Mouse (Mus musculus): ENCODE measurements at regions not wholly inside any gene's neighbourhood (a gene's known extent, or its start where the extent isn't known, plus 50 kb on each side); places are given as distances from the start of the nearest gene placed in this dataset.

DNA sequence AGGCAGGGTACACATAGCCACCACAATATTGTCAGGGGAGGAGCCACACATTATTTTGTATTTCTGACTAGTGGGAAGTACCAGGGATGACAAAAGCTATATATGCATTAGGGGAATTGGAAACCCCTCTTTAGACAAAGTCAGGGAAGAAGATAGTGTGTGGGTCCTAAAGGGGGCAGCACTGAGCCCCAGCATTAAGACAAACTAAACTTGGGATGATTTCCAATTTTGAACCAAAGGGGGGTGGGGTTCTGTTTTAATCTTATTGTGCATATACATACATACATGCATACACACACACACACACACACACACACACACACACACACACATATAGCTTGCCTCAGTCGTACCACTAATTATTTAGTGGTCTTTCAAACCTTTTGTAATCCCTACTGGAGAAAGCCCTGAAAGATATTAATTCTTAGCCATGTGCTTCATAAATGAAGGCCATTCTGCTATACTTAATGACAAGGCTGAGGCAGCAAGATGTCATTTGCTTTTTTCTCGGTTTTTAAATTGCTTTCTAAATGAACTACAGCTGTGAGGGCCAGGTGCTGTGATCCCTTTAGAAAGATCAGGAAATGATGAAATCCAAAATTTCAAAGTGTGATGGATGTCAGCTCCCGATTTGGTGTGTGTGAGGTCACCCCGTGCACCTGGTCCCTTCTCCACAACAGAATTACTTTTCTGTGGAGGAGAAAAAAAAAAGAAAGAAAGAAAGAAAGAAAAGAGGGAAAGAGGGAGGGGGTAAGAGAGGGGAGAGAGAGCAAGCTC is 523.5 kb downstream of the Rnf144a start:
- no peak for DNase-seq

DNA sequence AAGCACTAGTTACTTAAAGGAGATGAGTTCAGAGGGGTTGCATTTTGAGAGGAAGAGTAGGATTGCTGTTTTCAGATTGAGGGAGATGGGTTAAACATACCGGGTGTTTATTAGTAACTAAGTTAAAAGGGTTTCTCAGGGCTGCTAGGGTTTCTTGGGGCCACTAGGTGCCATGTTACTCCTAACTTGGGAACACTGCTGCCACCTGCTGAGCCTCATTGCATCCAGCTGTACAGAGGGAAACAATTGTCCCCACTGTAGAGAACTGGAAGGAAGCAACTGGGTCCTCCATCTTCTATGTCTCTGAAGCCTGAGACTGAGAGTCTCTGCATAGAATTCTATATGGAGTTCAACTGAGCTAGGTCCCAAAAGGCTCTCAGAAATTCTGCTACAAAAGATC is 524.3 kb downstream of the Rnf144a start:
- peak; percentile 32 for DNase-seq

DNA sequence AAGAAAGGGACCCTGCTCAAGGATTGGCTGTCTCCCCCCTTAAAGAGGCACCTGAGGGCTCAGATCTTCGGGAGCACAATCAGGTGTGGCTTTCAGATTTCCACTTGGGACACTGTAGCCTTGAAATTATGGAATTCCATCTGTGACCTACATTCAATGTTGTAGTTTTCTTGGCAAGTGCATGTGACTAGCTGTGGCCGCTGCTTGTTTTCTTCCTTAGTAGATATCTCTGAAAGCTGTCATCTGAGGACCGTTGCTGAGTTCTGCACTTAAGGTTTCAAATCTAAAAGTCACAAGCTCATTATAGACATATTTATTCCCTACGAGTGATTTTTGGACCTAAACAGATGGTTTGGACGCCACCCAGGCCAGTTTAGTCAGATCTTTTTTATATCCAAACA is 531.3 kb downstream of the Rnf144a start:
- DNase-seq, result no peak

DNA sequence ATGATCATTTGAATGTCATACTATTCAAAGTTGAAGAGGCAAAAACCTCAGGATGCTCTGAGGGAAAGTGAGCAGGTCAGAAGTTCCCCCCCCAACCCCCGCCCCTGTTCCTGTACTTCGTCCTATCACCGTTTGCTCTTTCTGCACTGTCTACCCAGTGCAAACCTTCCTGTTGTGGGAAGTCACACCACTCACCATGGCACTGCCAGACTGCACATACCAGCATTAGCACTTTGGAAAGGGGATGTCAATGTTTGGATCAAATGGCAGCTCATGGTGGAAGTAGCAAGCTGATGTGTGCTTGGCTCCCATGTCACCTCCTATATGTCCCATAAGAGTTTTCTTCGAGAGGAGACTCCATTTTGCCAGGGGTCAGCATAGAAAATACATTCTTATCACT is 543.2 kb downstream of the Rnf144a start:
- DNase-seq, result no peak

DNA sequence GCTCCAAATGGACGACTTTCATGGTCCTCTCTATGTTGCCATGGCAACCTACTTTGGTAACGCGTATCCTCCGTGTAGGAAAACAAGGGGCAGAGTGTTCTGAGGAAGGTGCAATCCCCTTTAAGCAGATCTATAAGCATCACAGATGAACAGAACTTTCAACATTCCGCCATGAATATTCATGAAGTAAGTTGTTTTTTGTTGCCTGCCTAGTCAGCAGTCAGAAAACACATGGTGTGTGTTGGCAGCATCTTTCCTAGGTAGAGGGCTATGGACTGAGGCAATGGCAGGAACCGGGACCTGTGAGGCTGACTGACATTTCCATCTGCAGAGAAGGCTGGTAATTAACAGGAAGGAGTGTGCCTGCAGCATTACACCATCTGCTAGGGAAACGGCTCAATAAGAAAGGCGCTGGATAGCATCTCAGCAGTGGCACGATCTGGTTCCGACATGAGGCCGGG is 544.0 kb downstream of the Rnf144a start:
- no peak for DNase-seq

DNA sequence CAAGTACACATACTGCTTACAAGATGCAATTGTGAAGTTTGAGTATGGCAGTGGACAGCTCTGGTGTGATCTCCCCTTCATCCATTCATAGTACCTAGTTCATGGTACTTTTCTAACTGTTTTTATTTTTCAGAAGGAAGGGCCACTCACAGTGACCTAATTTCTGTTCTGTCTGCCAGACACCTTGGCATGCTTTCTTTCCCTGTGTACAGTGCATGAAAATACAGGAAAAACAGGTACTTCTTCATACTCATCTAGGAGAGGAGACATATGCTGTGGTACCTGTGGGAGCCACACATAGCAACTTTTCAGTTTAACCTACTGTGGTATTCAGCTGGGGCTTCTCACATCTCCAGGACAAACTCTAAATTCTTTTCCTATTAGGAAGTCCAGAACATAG is 545.2 kb downstream of the Rnf144a start:
- DNase-seq, result no peak

DNA sequence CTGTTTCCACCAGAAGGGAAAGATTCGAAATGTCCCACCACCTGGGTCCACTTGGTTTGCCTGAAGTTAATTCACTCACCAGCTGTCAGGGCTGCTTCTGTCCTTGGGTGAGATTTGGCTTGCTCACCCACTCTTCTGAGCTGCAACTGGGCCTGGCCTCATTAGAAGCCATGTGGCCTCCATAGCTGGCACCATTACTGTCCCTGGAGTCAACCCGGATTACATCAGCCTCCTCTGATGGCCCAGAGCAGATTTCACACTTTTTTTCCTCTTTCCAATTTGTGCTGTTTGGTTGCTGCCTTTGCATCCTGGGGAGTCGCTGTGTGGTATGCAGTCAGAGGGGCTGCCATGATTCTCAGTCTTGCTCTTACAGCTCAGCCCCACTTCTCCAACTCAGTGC is 550.0 kb downstream of the Rnf144a start:
- DNase-seq, result no peak

DNA sequence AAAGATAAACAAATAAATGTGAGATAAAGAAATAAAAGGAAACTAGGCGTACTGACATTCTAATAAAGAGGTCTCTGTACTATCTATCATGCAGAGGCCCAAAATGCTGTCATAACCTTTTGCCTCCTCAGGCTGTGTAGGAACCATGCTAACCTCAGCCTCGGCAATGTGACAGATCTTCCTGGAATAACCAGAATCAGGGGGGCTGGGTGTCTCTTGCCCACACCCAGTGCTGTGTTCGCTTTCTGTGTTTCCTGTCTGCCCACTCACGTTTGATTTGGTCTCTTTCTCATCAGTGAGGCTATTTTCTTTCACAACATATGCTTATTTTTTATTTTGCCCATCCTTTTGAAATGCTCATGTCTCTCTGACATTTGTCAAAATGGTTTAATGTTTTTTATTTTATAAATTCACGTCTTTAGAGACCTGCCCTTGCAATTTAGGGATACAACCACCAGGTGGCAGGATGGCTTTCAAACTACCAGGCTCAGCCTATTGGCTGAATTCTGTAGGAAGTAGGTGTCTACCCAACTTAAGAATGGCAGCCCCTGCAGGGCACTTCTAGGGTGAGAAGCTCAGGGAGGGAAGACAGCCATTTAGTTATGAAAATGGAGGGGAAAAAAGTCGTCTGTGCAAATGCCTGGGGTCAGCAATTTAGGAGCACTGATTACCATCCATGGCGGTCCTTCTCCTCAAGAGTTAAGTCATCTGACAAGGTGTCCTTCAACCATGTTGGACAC is 550.8 kb downstream of the Rnf144a start:
- peak; percentile 16 for DNase-seq

DNA sequence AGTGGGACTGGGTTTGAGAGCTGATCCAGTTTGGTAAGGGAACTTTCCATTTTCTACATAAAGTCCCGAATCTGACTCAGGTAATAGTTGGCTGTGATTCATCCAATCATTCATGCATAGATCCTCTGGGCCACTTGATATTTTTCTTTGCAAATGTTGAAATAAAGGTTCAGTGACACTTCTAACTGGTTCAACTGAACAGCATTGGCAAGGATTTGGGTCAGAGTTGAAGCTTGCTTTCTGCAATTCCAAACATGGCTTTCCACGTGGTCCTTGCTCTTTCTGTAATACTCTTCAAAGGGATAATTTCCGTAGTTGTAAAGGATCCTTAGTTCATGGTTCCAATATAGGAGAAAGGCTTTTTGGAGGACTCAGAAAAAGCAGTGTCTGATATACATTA is 554.0 kb downstream of the Rnf144a start:
- no peak for DNase-seq

DNA sequence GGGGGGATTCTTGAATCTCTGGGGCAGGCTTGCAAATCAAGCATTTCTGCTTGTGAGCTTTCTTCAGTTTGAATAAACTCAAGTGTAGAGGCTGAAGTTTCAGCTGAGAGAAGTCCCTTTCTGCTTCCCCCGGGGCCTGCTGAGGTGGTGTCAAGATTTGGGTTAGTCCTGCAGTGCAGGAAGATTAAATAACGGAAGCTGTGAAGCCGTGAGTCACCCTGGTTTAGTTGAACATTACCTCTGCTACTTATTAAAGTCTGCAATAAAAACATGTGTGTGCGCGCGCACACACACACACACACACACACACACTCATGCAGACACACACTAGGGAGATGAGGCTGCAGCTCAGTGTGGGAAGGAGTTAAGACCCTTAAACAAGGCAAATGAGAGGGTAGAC is 556.7 kb downstream of the Rnf144a start:
- DNase-seq, result no peak

DNA sequence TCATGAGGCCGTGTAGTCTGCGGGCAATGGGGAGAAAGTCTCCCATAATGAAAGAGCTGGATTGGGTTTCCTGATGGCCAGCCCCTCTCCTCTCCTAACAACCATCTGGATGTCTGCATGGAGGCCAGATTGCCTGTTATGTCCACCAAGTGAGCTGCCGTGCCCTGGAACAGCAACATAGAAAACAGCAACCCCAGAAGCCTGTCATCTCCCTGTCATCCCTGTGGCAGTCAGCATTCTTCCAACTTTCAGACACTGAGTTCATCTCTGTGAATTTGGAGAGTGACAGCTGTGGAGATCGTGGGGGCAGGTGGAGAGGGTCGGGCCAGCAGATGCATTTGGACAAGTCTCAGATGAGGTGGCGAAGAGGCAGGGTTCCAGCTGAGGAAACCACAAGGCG is 585.0 kb downstream of the Rnf144a start:
- no peak for DNase-seq

DNA sequence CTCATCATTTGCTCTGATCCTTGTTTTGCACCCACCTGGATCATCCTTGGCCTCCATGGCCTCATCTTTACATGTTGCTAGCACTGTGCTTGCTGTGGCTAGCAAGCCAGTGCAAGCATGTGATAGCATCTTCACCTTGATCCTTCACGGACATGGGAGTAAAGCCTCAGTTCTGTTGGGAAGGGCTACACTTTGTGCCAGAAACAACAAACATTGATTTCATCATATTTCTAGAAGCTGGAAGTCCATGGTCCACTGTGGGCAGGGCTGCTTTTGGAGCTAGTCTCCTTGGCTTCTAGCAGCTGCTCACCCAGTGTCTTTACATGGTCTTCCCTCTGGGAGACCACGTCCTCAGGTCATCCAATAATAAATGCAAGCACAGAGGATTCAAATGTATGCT is 587.1 kb downstream of the Rnf144a start:
- no peak for DNase-seq

DNA sequence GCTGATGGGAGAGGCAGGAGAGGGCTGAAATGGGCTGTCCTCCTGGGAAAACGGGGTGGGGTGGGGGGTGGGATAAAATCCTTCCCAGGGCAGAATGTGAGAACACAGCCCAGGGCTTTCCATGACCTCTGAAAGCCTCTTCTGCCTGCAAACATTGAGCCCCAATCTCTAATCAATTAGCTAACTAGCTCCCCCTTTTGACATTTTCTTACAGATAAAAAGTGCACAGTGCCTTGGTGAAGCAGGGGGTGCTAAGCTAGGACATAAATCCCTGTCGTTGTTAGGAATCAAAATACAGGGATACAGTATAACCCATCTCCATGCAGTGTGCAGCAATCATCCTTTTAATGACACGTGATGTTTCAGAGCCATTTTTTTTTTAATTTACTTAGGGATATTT is 588.1 kb downstream of the Rnf144a start:
- no peak for DNase-seq

DNA sequence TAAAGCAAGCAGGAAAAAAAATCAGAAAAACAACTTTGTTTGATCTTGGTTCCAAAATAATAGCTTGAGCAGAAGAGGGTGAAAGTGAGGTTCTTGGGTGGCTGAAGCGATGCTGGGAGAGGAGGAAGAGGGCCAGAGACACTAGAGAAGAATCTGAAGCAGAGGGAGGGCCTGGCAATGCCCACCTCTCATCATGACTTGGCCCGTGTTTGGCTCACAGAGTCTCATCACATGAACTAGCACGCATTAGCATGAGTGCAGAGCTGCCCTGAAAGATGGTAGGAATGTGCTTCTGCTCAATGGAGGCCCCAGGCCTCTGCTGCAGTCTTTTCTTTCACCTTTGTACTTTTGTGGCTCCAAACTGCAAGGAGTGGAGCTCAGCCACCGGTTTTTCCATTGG is 588.6 kb downstream of the Rnf144a start:
- DNase-seq, result no peak

DNA sequence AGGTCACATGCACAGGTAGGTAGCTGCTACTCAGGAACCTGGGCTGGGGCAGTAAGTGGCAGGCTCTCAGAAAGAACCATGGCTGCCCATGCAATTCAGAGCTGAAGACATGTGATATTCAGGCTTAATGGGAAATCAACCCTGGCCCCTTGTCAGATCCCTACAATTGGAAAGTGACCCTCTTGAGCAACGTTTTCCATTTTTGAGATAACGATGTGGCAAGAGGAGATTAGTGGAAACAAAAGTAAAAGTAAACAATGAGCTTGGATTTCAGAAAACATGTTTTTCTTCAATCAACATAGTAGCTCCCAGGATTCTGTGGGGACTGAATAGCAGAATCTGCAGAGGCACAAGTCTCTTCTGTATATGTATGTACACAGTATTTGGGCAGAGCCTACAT is 598.8 kb downstream of the Rnf144a start:
- DNase-seq, result no peak

DNA sequence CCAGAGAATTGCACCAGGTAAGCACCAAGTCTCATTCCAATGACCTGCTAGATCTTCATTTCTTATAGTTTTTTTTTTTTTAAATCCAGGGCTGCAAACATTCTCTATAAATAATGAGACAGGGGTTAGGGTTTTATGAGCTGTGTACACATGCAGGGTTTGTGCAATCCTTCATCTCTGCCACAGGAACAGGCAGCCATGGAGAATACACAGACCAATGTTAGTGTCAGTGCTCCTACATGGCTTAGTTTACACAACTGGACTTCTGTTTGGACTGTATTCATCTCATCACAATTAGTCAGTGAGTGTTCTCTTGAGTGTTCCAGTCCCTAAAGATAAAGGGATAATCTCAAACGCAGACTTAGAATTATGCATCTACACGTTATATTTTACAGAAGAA is 620.0 kb downstream of the Rnf144a start:
- no peak for DNase-seq

DNA sequence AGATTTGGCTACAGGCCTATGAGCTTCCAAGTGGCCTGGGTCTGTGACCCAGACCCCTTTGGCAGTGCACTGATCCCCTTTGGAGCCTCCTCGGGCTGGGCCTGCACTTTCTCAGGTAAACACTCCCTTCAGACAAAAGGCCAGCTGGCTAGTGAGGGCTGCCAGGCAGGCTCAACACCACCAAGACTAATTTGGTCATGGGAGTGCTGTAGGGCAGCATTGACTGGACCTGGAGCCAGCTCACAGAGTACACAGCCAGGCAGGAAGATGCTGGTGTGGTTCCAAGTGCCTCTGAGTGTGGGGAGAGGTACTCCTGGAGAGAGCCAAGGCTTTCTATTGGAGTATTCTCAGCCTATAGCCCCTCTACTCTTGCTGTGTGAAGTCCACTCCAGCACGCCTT is 620.5 kb downstream of the Rnf144a start:
- no peak for DNase-seq

DNA sequence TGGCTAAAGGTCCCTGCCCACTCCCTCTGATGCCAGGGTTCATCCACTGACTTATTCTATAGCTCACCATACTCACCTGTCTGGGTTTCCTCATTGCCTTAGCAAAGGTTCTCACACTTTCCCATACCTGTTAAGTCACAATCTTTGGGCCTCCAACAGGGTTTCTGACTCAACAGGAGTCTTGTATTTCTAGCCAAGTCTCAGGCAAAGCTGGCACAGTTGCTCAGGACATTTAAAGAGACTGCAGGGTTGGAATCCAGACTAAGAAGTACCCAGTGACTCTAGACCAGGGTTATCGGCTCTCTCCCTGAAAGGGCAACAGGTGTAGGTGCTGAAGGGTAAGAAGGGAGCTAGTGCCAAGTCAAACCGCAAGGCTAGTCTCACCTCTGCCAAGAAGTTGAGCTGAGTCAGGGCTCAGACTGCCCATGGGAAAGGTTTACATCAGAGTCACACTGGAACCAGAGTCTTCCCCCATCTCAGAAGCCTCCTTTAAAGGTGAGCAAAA is 622.4 kb downstream of the Rnf144a start:
- DNase-seq, result no peak

DNA sequence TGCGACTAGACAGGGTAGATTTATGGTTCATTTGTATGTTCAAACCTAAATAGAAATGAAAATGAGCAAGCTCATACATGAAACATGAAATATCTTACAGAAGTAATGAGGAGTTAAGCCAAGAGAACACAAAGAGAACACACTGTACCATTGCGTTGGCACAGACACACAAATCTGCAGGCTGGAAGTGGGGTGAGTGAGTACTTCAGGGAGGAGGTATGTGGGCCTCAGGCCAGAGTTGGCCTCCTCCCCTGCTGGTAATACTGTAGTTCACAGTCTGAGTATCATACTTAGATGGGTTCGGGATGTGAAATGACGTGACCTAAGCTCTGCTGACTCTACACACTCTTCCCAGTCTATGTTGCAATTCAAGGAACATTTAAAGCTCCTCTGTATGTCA is 624.1 kb downstream of the Rnf144a start:
- DNase-seq, result no peak

DNA sequence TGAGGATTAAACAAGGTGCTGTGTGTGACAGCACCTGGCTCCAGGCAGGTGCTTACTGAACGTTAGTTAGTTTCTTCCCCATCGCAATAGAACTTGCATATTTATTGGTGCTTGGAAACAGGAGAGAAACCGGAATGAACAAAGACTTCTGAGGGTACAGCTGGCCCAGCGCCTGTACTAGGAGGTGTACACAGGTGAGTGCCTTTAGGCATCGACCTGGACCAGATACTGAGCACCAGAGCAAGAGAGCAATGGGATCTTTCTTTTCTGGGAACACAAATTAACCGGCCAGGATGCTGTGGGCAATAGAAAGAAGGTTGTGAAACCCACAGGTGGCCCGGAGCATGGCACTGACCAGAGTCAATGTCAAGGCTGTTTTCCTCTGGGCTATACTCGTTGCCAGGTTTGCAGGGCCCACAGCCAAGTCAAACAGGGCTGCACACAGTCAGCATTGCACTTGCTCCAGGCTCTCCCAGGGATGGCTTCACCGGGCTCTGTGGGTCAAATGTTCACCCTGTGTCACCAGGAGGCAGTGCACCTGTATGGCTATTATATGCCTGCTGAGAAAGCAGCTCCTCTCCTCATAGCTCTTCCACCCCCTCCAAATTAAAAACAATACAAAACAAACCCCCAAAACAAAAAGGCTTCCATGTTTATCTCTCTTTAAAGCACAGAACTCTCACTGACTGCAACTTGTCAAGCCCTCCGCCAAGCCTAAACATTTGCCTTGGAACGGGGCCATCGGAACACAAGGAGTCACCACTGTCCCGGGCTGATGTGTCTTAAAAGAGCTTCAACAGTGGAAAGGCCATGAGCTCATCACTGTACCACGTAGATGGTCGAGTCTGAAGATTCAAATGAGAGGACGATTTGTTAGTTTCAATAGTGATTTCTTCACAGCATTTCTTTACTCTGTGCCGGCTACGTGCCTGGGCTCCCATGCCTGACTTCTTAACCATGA is 629.1 kb downstream of the Rnf144a start:
- peak; percentile 7 for DNase-seq

DNA sequence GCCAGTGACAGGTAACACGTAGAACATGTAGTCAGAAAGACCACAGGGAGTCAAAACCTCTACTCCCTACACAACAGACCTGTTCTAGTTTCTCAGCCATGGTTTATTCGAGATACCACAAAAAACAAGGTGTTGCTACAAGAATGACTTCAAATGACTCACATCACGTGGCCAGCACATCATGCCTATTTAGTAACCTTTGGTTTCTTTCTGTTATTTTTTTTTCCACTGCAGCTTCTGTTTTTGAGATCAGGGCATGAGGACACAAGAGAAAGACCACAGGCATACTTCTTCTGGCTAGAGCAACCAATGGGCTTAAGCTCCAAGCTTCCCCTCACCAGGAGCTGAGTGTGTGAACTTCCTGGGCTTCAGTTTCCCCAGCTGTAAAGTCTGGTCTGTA is 630.7 kb downstream of the Rnf144a start:
- DNase-seq, result no peak

DNA sequence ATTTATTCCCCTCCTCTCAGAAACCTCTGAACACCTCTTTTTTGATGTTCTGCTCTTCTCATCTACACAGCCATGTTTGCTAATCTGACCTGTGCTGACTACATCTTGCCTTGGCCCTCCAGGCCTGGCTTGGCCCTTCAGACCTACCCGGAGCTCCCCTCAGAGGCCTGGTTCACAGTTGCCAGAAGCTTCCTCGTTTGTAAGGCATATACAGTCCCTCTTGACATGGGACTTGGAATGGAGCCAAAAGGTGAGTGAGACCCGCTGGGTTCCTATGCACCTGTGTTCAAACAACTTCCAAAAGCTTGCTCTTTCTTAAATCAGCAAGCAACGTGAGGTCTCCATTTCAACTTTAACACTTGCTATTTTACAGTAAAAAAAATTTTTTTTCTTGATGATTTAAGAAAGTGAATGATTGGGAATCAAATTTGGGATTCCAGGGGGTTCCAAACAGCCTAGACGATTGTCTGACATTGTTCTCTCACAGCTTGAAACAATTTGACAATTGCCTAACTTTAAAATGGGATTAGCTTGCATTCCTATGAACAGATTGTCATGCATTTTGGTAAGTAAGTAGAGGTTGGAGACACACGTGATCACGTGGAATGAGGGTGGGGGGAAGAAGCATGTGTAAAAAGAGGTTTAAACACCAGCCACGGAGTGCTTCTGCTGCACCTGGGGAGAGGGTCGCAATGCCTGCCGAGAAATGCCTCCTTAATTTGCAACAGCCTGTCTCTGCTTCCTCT is 631.9 kb downstream of the Rnf144a start:
- no peak for DNase-seq

Data from kidney, postnatal 14 days (tissue).